Mouse (Mus musculus): ENCODE results near the gene Rlbp1. TPM values are rescaled to one million over a fixed set of nuclear protein-coding genes. Genes with fewer than 3 reads are reported as not detected.

The Rlbp1 gene
- polyA plus RNA-seq, 1 experiment from 2014 or later = 15.0 TPM

DNA sequence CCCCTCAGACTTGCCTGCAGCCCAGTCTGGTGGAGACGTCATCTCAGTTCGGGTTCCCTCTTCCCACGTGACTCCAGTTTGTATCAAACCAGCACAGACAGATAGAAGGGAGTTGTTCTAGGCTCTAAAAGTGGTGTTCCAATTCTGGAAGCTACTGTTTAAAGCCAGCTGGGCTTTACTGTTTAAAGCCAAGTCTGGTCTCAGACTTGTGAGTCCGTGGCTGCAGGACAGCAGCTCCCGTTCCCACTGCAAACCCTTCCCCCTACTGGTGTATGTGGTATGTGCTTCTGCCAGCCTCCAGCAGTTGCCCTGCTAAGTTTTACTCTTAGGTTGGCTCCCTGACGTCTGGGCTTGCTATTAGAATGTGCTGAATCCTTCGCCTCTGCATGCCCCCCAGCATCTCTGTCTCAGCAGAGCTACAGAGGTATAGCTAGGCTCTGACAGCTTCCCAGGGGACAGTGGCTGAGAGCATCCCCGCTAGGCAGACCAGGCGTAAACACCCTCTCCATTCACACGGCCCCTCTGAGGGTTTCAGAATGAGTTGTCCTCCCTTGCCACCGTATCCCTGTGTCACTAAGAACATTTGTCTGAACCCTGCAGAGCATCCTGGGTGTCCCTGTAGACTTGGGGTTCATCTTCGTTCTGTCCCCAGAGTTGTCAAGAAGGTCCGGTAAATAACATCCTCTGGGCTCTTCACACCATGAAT lies 39.6 kb downstream of the Rlbp1 start:
- Histone ChIP-seq H3K27ac (no peak overlapping the region), H3K9ac (no peak overlapping the region), H3K4me1 (no peaks in the 10 kb centered on the region; the same call in 1 of the 2 replicates), H3K4me2 (no peak overlapping the region), H3K4me3 (replicated peaks) (no peak overlapping the region), H3K36me3 (replicated peaks) (peaks cover 62% of the 10 kb centered on the region), H3K27me3 (no peaks in the 10 kb centered on the region), H3K9me3 (no peaks in the 10 kb centered on the region)
- no peak for ATAC-seq (ENCODE audit: low FRiP score)
- WGBS = 81% methylated on average over 13 of the region's 13 CpGs

DNA sequence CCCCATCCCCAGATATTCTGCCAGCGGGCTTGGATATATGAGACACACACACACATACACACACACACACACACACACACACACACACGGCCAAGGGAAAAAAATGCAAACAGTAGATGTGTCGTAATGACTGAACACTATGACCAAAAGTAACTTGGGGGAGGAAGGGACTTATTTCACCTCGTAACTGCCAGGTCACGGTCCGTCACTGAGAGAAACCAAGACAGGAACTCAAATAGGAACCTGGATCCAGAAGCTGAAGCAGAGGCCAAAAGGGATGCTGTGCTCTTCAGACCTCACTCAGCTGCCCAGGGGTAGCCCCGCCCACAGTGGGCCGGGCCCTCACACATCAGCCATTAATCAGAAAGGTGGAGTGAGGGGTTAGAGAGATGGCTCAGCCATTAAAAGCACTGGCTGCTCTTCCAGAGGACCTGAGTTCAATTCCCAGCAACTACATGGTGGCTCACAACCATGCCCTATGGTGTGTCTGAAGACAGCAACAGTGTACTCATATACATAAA lies 40.2 kb downstream of the Rlbp1 start:
- H3K27ac ChIP-seq = no peak overlapping the region
- 79% methylated on average over 8 of the region's 8 CpGs for WGBS
- H3K4me1 ChIP-seq = no peaks in the 10 kb centered on the region; the same call in 1 of the 2 replicates
- no peaks in the 10 kb centered on the region for H3K9me3 ChIP-seq
- no peak for ATAC-seq (ENCODE audit: low FRiP score)
- H3K4me2 ChIP-seq = no peak overlapping the region
- H3K4me3 ChIP-seq (replicated peaks) = no peak overlapping the region
- H3K27me3 ChIP-seq = no peaks in the 10 kb centered on the region
- peaks cover 56% of the 10 kb centered on the region for H3K36me3 ChIP-seq (replicated peaks)
- H3K9ac ChIP-seq = no peak overlapping the region

- Histone ChIP-seq H3K4me3 (replicated peaks) (no peak overlapping the region), H3K9ac (no peak overlapping the region), H3K36me3 (replicated peaks) (peaks cover 49% of the 10 kb centered on the region), H3K4me1 (no peaks in the 10 kb centered on the region; the same call in 1 of the 2 replicates), H3K9me3 (no peaks in the 10 kb centered on the region), H3K27ac (no peak overlapping the region), H3K4me2 (no peak overlapping the region), H3K27me3 (no peaks in the 10 kb centered on the region)
- ATAC-seq (ENCODE audit: low FRiP score) = no peak
- WGBS = 57% methylated on average over 4 of the region's 4 CpGs
Observed at GRCm38 (mm10) chr7:79345902-79346301, 40.9 kb downstream of the Rlbp1 start.

DNA sequence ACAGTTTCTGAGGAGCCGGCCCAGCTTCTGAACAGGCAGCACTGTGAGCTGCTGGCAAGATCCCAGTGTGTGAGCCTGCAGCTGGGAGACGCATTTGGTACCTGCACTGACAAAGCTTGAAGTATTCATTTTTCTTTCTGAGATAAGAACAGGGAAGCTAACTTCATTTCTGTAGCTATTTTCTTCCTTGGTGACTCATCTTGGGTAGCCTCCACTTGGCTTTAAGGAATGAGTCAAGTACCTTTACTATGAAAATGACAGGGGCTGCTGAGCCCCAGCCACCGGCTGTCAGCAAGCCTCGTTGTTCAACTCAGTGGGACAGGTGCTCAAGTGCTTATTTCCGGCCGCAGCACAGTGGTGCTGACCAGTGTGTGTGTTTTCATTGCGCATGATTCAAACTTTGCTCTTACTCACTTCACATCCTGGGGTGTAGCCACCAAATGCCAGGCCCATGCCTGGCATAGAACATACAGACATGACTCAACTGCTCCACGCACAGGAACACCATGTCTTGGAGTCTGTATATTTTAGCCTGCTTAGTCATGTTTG lies 50.4 kb downstream of the Rlbp1 start:
- H3K36me3 ChIP-seq (replicated peaks) = peaks cover 8% of the 10 kb centered on the region
- no peaks in the 10 kb centered on the region for H3K27me3 ChIP-seq
- no peak overlapping the region for H3K4me3 ChIP-seq (replicated peaks)
- ATAC-seq (ENCODE audit: low FRiP score) = no peak
- H3K4me1 ChIP-seq = no peaks in the 10 kb centered on the region
- H3K4me2 ChIP-seq = no peak overlapping the region
- no peaks in the 10 kb centered on the region for H3K9me3 ChIP-seq
- 94% methylated on average over 8 of the region's 8 CpGs for WGBS
- no peak overlapping the region for H3K9ac ChIP-seq
- no peak overlapping the region for H3K27ac ChIP-seq

- whole genome bisulfite sequencing = 76% methylated on average over 3 of the region's 3 CpGs
- Histone ChIP-seq H3K4me3 (replicated peaks) (no peak overlapping the region), H3K9ac (no peak overlapping the region), H3K4me2 (no peak overlapping the region), H3K4me1 (peaks cover 6% of the 10 kb centered on the region; the same call in 1 of the 2 replicates), H3K27ac (no peak overlapping the region), H3K9me3 (no peaks in the 10 kb centered on the region), H3K27me3 (no peaks in the 10 kb centered on the region), H3K36me3 (replicated peaks) (peaks cover 24% of the 10 kb centered on the region)
- no peak for ATAC-seq (ENCODE audit: low FRiP score)
Observed at GRCm38 (mm10) chr7:79333419-79333818, 53.4 kb downstream of the Rlbp1 start.

GRCm38 (mm10) chr7:79331197-79331596 lies 55.7 kb downstream of the Rlbp1 start:
- ATAC-seq (ENCODE audit: low FRiP score) = no peak
- WGBS = 23% methylated on average over 10 of the region's 10 CpGs

DNA sequence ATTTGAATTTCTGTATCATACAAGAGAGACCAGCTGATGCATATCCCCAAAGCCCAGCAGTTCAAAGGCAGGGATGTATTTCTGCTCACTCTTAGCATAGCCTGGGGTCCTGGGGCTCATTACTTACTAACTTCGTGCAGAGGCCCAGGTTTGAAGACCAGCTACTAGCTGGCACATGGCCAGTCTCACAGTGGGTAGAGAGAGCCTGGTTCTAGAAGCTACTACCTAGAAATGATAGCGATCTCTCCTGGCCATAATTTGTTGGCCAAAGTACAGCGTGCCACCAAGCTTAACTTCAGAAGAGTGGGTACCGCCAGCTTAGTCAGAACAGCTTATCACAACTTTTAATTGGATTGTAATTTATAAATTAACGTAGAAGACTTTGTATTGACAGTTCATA lies 58.1 kb downstream of the Rlbp1 start:
- 93% methylated on average over 5 of the region's 5 CpGs for WGBS
- Histone ChIP-seq H3K9ac (no peak overlapping the region), H3K9me3 (no peaks in the 10 kb centered on the region), H3K27ac (no peak overlapping the region), H3K27me3 (no peaks in the 10 kb centered on the region), H3K4me2 (no peak overlapping the region), H3K4me1 (peaks cover 6% of the 10 kb centered on the region; the same call in 1 of the 2 replicates), H3K4me3 (replicated peaks) (no peak overlapping the region), H3K36me3 (replicated peaks) (peaks cover 54% of the 10 kb centered on the region)
- no peak for ATAC-seq (ENCODE audit: low FRiP score)

More at GRCm38 (mm10) chr7:79331197-79331596, 55.7 kb downstream of the Rlbp1 start:
- no peaks in the 10 kb centered on the region for H3K9me3 ChIP-seq
- no peak overlapping the region for H3K4me3 ChIP-seq (replicated peaks)
- H3K4me1 ChIP-seq = peaks cover 6% of the 10 kb centered on the region; the same call in 1 of the 2 replicates
- H3K36me3 ChIP-seq (replicated peaks) = peaks cover 33% of the 10 kb centered on the region
- H3K27ac ChIP-seq = no peak overlapping the region
- no peak overlapping the region for H3K9ac ChIP-seq
- H3K27me3 ChIP-seq = no peaks in the 10 kb centered on the region
- H3K4me2 ChIP-seq = no peak overlapping the region

Other genes with a start within 250 kb of the Rlbp1 start
- gene Mfge8, start 238.0 kb downstream of the Rlbp1 start, polyA plus RNA-seq (2016; fragmentation: Nextera tagmentation; extraction: Ambion mirVana) = 54.4 and 59.7 TPM in 2 replicates
- 12.1 and 15.3 TPM in 2 replicates for gene Abhd2, start 113.8 kb downstream of the Rlbp1 start, polyA plus RNA-seq (2016; fragmentation: Nextera tagmentation; extraction: Ambion mirVana)
- gene Fanci, start 4.9 kb upstream of the Rlbp1 start, polyA plus RNA-seq (2016; fragmentation: Nextera tagmentation; extraction: Ambion mirVana) = 19.6 and 19.7 TPM in 2 replicates
- 41.7 and 45.1 TPM in 2 replicates for gene Polg, start 79.3 kb upstream of the Rlbp1 start, polyA plus RNA-seq (2016; fragmentation: Nextera tagmentation; extraction: Ambion mirVana)
- 7.1 and 8.5 TPM in 2 replicates for gene Rhcg, start 230.6 kb upstream of the Rlbp1 start, polyA plus RNA-seq (2016; fragmentation: Nextera tagmentation; extraction: Ambion mirVana)

Measured in forebrain, embryonic 12.5 days (tissue).